Mouse (Mus musculus) neural tube, embryonic 10.5 days (tissue): Measurements from ENCODE around the gene Lrriq1.
A peak's percentile ranks its signal among the peaks of the same experiment; 100 is the strongest.

Experiments used
- DNase-seq: peaks from one replicate; pipeline ENCODE4 v3.0.0-alpha.2; 2017; ENCODE audit warnings: low spot score; ENCODE audit errors: extremely low spot score

Lrriq1 gene

GRCm38 (mm10) chr10:103235707-103236459 lies at the start of gene Lrriq1:
Gene Lrriq1, minus strand, starts transcription at chr10:103236322.
- DNase-seq = peak; percentile 76

- DNase-seq = no peak
These were observed 18.0 kb upstream of the Lrriq1 start for GRCm38 (mm10) chr10:103253842-103254803.

GRCm38 (mm10) chr10:103236460-103236772 lies 294 bp upstream of the Lrriq1 start:
- DNase-seq = no peak

GRCm38 (mm10) chr10:103226646-103227045 lies 9.5 kb downstream of the Lrriq1 start:
- DNase-seq = no peak

GRCm38 (mm10) chr10:103194655-103195328 lies 41.3 kb downstream of the Lrriq1 start:
- DNase-seq = no peak

- no peak for DNase-seq
These were observed 90.2 kb downstream of the Lrriq1 start for GRCm38 (mm10) chr10:103145769-103146379.

GRCm38 (mm10) chr10:103144927-103145768 lies 91.0 kb downstream of the Lrriq1 start:
- no peak for DNase-seq

GRCm38 (mm10) chr10:103142526-103142925 lies 93.6 kb downstream of the Lrriq1 start:
- DNase-seq = no peak

- no peak for DNase-seq
These were observed 94.6 kb downstream of the Lrriq1 start for GRCm38 (mm10) chr10:103141532-103141931.

GRCm38 (mm10) chr10:103140609-103141008 lies 95.5 kb downstream of the Lrriq1 start:
- DNase-seq = no peak

- DNase-seq = no peak
These were observed 121.5 kb downstream of the Lrriq1 start for GRCm38 (mm10) chr10:103114629-103115028.

- no peak for DNase-seq
These were observed 128.0 kb downstream of the Lrriq1 start for GRCm38 (mm10) chr10:103108090-103108489.

GRCm38 (mm10) chr10:103086101-103086500 lies 150.0 kb downstream of the Lrriq1 start:
- DNase-seq = no peak

GRCm38 (mm10) chr10:103049593-103049992 lies 186.5 kb downstream of the Lrriq1 start:
- DNase-seq = no peak

GRCm38 (mm10) chr10:103046623-103047022 lies 189.5 kb downstream of the Lrriq1 start:
- DNase-seq = no peak

GRCm38 (mm10) chr10:103045019-103045418 lies 191.1 kb downstream of the Lrriq1 start:
- no peak for DNase-seq

GRCm38 (mm10) chr10:103035002-103035640 lies 201.0 kb downstream of the Lrriq1 start:
- DNase-seq = peak; percentile 24

- DNase-seq = no peak
These were observed 205.2 kb downstream of the Lrriq1 start for GRCm38 (mm10) chr10:103030931-103031330.

- peak; percentile 67 for DNase-seq
These were observed 206.2 kb downstream of the Lrriq1 start, which contains the start of gene Alx1 for GRCm38 (mm10) chr10:103029730-103030490. Gene Alx1, minus strand, starts transcription at chr10:103030215.
